Mouse (Mus musculus): Measurements from ENCODE around the gene Echdc2.

DNA sequence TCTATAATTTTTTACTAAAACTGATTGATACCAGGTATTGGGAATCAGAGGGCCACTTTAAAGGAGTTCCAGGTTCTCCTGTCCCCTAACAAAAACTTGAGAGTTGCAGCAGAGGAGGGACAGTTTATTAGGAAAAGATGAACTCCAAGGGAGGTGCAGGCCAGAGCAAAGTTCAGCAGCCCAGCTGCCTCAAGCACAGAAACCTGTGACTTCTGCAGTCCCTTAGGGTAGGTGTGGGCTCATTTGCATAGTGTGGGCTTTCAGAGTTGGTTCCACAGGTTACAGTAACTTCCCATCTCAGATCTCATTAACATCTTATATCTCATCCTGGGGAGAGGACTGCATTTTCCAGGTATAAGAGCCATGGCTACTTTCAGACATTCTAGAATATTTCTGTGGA, 21.5 kb upstream of the Echdc2 start:
- no peak for TF ChIP-seq GATA1 (IDR thresholded peaks at IDR 0.05; ENCODE audit: borderline replicate concordance, low read length)
- TF ChIP-seq FLI1 (IDR thresholded peaks at IDR 0.05; ENCODE audit: low read length) = no peak

Data from megakaryocyte, embryonic 14.5 days (primary cell).